Mouse (Mus musculus): ENCODE results near the gene Arfgap1.

DNA sequence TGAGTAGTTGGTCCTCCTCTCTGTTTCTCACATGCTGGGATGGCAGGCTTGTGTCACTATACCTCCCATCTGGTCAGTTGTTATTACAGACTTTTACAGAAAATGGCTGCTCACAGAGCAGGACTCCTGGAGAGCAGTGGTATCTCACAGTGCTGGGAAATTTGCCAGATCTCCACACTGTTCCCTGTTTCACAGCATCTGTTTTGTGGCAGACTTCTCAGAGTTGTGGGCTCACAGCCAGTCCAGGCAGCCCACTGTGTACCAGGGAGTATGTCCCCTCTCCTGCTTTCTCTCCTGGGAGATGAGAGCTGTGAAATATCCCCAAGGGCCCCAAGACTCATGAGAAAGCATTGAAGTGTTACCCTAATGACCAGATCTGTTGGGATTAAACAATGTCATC, 25.2 kb upstream of the Arfgap1 start:
- TF ChIP-seq POLR2A (IDR thresholded peaks at IDR 0.05; ENCODE audit: insufficient read length, low read depth) (no peak), USF1 (IDR thresholded peaks at IDR 0.05; ENCODE audit: low read depth) (no peak), MYOG (IDR thresholded peaks at IDR 0.05; ENCODE audit: control insufficient read depth in 1 of 3, insufficient read depth in 1 of 3, insufficient read length in 2 of 3, low read depth in 2 of 3) (no peak), POLR2AphosphoS2 (IDR thresholded peaks at IDR 0.05; ENCODE audit: insufficient read length, low read depth) (no peak), E2F4 (IDR thresholded peaks at IDR 0.05; ENCODE audit: insufficient read depth) (no peak), TCF12 (IDR thresholded peaks at IDR 0.05; ENCODE audit: insufficient read depth, poor library complexity, severe bottlenecking) (no peak), MYOD1 (IDR thresholded peaks at IDR 0.05; ENCODE audit: control insufficient read depth in 1 of 3, insufficient read length in 2 of 3, low read depth in 2 of 3) (no peak), REST (IDR thresholded peaks at IDR 0.05; ENCODE audit: insufficient read depth, insufficient read length) (no peak)

Data from myocyte (in vitro differentiated cells).